Mouse (Mus musculus) gastrocnemius, postnatal 25 days (tissue): ENCODE results near the gene Mtrf1l. TPM values are rescaled to one million over a fixed set of nuclear protein-coding genes. Genes with fewer than 3 reads are reported as not detected.
A peak's percentile ranks its signal among the peaks of the same experiment; 100 is the strongest.

ENCODE experiments used
- DNase-seq: peaks from one replicate; pipeline ENCODE4 v3.0.0; 2022
- total RNA-seq, 2 experiments: library from RNA; stranded (reverse); gene quantifications; 1 replicate in 1 of 2; 2 replicates in 1 of 2; pipeline ENCODE4 v1.2.3; 2021

Gene Mtrf1l
- total RNA-seq, 2 experiments from 2014 or later = 5.6 to 7.3 TPM

DNA sequence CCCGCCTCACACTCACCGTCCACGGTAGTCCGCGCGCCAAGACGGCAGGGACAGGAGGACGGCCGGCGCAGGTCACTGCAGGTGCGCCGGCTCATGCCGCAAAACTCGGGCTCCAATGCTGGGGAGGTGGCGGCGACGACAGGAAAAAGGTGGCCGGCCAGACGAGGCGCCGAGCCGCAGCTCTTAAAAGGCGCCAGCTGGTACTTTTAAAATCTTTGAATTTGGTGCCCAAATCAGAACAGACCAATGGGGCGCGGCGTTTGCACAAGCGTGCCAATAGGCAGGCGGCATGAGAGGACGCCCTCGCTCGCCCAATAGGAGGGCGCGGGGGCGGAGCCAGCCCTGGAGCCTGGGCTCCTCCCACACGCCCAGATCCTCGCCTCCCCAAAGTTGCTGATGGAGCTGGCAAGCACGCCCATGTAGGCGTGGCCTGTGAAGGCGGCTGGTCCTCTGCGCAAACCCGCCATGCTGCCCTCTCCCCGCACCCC is 18.4 kb downstream of the Mtrf1l start, which contains the start of gene Fbxo5:
TSS of gene Fbxo5 (minus strand) at position 358 of the 488 bp plus-strand sequence.
- DNase-seq = peak; percentile 99

GRCm38 (mm10) chr10:5804691-5805156 is 19.0 kb downstream of the Mtrf1l start:
- DNase-seq = no peak

- DNase-seq = no peak
Observed at GRCm38 (mm10) chr10:5803739-5804138, 20.0 kb downstream of the Mtrf1l start.

DNA sequence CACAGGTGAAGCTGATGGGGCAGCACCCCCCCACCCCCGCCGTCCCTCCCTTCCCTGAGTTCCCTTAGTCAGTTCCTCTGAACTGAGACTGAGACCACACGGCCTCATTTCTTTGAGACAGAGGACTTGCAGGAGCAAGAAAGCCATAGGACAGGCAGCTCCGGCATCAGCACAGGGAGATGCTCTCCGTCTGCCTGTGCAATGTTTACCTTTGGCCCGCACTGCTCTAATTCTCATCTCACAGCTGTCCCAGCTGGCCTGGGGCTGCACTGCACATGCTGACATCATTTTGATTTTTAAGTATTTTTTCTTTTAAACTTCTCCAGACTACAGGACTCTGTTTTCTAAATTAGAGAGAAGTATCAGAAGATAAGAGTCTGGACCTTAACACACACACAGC is 20.8 kb downstream of the Mtrf1l start:
- DNase-seq = no peak

DNA sequence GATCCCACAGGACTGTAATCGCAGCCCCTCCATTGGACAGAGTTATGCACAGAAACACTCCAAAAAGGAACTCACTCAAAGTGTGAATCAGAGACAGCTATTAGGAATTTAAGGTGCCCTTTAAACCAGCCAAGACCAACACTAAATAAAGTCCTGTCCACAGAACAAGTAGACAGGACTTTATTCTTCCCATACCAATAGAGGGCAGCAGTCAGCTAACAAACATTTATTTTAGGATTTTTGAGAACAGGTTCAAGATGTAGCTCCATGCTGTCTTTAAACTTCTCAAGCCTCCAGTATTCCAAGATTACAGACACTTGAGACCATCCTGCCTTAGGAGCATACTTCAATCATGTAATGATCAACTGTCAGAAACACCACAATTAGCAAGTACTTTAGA is 23.2 kb downstream of the Mtrf1l start:
- DNase-seq = no peak

DNA sequence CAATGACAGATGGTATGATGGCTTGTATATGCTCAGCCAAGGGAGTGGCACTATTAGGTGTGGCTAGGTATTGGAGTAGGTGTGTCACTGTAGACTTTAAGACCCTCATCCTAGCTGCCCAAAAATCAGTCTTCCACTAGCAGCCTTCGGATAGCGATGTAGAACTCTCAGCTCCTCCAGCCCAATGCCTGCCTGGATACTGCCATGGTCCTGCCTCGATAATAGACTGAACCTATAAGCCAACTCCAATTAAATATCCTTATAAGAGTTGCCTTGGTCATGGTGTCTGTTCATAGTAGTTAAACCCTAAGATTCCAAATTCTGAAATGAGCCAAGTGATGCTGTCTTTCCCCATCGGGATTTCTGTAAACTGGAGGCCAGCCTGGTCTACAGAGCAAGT is 25.6 kb downstream of the Mtrf1l start:
- DNase-seq = no peak

GRCm38 (mm10) chr10:5790657-5791056 is 33.1 kb downstream of the Mtrf1l start:
- DNase-seq = no peak

DNA sequence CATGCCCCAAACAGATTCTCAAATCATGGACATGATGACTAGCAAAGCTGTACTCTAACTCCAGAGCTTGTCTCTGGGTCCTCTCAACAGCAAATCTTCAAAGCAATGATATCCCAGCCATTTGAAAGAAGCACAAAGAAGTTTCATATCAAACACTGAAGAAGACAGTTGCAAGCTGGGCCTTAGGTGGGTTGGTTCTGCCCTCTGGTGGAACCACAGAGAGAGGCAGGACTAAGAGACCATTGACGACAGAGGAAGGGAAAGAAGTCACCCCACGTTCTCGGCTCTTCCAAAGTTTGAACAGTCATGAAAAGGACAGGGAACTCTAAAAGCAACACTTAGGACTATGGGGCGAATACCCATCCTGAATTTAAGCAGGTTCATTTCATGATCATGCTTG is 36.8 kb downstream of the Mtrf1l start:
- DNase-seq = no peak

Other genes with a start within 250 kb of the Mtrf1l start
- 1 to 10 TPM; 4.2 to 5.7 TPM for gene Myct1, start 230.1 kb downstream of the Mtrf1l start, total RNA-seq
- not detected for gene Vip, start 184.7 kb downstream of the Mtrf1l start, total RNA-seq
- gene Fbxo5, start 18.3 kb downstream of the Mtrf1l start, total RNA-seq = under 1 TPM; 0.59 to 0.64 TPM
- gene Rgs17, start 98.5 kb upstream of the Mtrf1l start, total RNA-seq = under 1 TPM; 0.05 to 0.28 TPM